Mouse (Mus musculus) kidney, postnatal 36 days (tissue): Measurements from ENCODE around the gene Rps18.
"Not testable (repeated sequence)": the region's sequence is repeated elsewhere in the genome, so short reads cannot be mapped to it uniquely, and the experiment has no call there.

Experiments used
- DNase-seq, 2 experiments: peaks; one replicate each; pipeline ENCODE4 v3.0.0; 2021 to 2022; ENCODE audit warnings: mixed read lengths in 2 of 2

Rps18 gene

DNA sequence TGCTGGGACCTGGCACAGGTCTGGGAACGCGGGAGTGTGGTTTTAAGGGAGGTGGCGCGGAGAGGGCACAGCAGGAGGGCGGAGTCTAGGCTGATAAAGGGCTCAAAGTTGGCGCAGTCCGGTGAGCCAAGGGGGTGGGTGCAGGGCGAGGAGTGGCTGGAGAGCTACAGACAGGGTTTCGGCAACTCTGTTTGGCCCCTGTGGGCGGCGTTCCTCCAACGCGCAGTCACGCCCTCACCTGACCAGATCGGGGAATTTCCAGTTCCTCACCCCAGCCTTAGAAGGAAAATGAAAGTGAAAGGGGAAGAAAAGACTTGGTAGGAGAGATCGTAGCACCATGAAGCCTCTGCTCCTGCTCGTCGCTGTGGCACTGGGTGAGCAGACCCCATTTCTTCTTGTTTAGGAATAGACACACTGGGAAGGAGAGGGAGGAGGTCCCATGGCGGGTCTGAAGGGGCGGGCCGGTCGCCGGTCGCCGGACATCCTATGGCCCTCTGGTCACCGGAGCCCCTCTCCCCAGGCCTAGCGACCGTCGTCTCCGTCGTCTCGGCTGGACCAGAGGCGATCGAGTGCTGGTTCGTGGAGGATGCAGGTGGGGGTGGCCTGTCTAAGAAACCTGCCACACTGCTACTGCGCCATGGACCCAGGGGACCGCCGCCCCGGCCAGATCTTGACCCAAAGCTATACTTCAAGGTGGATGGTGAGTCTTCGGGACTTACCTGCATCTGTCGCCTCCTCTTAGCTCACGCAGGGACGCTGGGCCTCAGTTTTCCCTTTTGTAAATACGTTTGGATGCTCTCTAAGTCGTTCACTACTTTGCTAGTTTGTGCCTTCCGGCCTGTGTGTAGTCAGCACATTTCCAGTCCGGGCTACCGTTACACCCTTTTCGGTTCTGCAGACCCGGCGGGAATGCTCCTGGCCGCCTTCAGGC is 36.2 kb downstream of the Rps18 start:
- DNase-seq, result peak; percentile 91

GRCm38 (mm10) chr17:33918293-33919203 is 37.3 kb downstream of the Rps18 start:
- peak in 1 of 2 experiments; percentile 43 for DNase-seq

DNA sequence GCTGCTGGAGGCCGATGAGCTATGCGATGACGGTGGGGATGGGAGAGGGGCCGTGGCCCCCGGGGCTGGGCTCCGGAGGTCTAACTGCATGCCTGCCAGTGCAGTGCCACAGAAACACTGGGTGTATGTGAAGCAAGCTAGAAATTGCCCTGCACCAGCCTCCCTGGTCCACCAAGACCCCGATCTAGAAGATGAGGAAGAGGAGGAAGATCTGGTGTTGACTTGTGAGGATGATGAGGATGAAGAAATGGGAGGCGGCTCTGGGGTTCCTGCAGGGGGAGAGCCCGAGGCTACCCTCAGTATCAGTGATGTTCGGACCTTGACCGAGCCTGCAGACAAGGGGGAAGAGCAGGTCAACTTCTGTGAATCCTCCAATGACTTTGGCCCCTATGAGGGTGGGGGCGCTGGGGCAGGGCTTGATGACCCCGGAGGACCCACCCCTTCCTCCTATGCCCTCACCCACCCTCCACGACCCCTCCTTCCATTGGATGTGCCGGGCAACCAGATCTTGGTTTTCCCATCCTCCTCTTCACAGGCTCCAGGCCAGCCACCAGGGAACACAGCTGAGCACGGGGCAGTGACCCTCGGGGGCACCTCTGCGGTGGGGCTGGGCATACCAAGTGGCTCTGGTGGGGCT is 38.0 kb downstream of the Rps18 start:
- DNase-seq, result no peak

DNA sequence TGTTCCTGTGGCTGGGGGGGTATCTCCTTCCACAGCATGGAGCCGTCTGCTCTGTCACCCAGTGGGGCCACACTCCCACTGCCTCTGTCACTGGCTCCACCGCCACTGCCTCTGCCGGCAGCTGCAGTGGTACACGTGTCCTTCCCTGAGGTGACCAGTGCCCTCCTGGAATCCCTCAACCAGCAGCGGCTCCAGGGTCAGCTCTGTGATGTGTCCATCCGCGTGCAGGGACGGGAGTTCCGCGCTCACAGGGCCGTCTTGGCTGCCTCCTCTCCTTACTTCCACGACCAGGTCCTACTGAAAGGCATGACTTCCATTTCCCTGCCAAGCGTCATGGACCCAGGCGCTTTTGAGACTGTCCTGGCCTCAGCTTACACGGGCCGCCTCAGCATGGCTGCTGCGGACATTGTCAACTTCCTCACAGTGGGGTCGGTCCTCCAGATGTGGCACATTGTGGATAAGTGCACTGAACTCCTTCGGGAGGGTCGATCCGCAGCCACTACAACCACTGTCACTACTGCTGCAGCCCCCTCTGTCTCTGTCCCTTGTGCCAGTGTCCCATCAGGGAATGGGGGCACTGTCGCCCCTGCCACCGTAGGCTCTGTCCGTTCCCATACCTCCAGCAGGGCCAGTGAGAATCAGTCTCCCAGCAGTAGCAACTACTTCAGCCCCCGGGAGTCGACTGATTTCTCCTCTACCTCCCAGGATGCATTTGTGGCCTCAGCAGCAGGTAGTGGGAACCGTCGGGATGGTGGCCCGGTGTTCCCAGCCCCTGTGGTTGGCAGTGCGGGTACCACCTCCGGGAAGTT is 38.8 kb downstream of the Rps18 start:
- peak in 1 of 2 experiments; percentile 24 for DNase-seq

DNA sequence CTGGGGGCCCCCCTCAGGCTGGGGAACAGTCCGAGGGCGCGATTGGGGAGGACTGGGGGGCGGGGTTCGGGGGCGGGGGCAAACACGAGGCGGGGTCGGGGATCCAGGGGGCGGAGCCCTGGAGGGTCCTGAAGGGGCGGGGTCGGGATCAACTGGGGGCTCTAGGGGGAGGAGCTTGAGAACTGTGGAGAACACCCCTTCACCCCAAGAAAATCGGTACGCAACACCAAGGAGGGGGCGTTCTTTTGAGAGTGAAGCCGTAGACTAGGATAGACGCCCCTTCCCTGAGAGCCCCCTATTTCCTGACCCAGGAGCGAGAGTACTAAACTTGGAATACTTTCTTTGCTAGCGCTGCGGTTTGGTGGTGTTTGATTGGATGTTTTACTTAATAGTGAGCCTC is 39.5 kb downstream of the Rps18 start:
- DNase-seq, result peak in 1 of 2 experiments; percentile 39

GRCm38 (mm10) chr17:33915671-33916250 is 40.0 kb downstream of the Rps18 start, which contains the start of the genes Tapbp and Zbtb22:
Tapbp (plus strand) TSS chr17:33915899.
Zbtb22 (plus strand) TSS chr17:33915904.
- peak; percentile 99 for DNase-seq

DNA sequence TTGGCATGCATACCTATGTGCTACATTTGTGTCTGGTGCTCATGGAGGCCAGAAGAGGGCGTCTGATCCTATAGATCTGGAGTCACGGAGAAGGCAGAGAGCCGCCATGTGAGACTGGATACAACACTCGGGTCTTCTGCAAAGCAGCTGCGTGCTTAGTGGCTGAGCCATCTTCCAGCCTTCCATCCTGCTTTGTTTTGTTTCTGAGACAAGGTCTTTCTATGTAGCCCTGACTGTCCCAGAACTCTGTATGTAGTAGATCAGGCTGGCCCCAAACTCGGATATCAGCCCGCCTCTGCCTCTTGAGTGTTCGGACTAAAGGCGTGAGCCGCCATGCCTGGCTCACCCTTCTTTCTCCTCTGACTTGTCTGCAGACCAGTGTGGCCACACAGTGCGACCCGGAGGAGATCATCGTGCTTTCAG is 40.8 kb downstream of the Rps18 start:
- no peak for DNase-seq

GRCm38 (mm10) chr17:33913905-33914304 is 41.9 kb downstream of the Rps18 start:
- no peak for DNase-seq

GRCm38 (mm10) chr17:33913264-33913663 is 42.5 kb downstream of the Rps18 start:
- no peak for DNase-seq

DNA sequence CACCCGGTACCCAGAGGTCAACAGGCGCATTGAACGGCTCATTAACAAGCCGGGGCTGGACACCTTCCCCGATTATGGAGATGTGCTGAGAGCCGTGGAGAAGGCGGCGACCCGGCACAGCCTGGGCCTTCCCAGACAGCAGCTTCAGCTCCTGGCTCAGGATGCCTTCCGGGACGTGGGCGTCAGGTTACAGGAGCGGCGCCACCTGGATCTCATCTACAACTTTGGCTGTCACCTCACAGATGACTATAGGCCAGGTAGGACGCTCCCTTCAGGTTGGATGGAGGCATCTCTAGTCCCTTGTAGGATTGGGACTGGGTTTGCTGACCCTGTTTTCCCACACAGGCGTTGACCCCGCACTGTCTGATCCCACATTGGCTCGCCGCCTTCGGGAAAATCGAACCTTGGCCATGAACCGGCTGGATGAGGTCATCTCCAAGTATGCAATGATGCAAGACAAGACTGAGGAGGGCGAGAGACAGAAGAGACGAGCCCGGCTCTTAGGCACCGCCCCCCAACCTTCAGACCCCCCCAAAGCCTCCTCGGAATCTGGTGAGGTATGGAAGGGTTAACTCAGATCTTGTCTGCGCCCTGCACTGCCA is 43.9 kb downstream of the Rps18 start:
- DNase-seq, result peak in 1 of 2 experiments; percentile 56

DNA sequence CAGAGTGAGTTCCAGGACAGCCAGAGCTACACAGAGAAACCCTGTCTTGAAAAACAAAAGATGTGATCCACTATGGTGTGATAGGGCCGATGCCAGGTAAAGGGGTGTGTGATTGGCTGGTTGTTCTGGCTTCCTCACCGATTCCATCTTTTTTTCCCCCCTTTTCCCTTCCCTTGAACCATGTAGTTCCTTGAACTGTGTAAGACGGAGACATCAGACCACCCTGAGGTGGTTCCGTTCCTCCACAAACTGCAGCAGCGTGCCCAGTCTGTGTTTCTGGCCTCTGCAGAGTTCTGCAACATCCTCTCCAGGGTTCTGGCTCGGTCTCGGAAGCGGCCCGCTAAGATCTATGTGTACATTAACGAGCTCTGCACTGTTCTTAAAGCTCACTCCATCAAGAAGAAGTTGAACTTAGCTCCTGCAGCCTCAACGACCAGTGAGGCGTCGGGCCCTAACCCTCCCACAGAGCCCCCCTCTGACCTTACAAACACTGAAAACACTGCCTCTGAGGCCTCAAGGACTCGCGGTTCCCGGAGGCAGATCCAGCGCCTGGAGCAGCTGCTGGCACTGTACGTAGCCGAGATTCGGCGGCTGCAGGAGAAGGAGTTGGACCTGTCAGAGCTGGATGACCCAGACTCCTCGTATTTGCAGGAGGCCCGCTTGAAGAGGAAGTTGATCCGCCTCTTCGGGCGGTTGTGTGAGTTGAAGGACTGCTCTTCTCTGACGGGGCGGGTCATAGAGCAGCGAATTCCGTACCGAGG is 44.6 kb downstream of the Rps18 start:
- DNase-seq, result no peak

DNA sequence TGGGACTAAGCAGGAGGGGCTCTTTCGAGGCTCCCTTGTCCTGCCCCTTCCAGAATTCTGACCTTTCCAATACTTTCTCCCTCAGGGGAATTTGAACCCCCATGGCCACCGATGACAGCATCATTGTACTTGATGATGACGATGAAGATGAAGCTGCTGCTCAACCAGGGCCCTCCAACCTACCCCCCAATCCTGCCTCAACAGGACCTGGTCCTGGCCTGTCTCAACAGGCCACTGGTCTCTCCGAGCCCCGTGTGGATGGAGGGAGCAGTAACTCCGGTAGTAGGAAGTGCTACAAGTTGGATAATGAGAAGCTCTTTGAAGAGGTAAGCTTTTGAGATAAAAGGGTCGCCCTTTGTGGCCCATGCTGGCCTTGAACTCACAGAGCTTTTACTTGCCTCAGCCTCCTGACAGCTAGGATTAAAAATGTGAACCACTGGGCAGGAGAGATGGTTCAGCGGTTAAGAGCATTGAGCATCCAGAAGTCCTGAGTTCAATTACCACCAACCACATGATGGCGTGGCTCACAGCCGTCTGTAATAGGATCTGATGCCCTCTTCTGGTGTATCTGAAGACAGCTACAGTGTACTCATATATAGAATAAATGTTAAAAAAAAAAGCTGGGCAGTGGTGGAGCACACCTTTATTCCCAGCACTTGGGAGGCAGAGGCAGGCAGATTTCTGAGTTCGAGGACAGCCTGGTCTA is 45.3 kb downstream of the Rps18 start:
- no peak for DNase-seq

GRCm38 (mm10) chr17:33909869-33910250 is 45.9 kb downstream of the Rps18 start:
- DNase-seq, result peak; percentile 60 to 74

DNA sequence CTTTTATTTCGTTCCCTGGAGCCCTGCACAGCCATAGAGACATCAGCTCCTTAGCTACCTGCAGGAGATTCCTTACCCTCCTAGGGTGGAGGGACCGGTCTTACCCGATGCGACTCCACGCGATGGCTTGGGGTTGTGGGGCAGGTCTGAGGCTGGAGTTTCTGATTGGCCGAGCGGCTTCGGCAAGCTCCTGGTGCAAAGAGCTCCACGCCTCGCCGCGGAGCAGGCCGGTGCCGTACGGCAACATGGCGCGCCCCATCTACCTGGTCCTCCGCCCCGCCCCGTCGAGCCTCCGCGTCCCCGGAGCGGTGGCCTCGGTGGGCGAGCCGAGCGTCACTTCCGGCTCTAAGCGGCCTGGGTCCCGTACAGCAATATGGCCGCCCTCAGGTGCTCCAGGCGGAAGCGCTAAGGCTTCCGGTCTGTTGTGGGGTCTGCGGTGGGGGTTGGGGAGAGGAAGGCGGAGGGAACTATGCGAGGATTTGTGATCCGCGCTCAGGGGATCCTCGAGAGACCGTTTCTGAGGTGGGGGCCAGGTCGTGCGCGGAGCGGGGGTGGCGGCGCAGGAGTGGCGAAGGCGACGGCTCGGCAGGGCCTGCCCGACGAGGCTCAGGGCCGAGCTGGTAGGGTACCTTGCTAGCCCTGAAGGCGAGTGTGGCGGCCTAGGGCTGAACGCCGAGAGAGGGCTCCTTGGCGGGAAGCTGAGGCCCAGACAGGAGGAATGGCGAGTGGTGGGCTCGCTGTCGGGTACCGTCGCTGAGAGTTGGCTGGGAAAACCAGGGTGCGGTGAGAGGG is 46.5 kb downstream of the Rps18 start, which contains the start of gene Daxx:
Gene Daxx (plus strand): TSS at position 338 of the 792 bp plus-strand sequence.
- DNase-seq, result peak; percentile 99 to 100

DNA sequence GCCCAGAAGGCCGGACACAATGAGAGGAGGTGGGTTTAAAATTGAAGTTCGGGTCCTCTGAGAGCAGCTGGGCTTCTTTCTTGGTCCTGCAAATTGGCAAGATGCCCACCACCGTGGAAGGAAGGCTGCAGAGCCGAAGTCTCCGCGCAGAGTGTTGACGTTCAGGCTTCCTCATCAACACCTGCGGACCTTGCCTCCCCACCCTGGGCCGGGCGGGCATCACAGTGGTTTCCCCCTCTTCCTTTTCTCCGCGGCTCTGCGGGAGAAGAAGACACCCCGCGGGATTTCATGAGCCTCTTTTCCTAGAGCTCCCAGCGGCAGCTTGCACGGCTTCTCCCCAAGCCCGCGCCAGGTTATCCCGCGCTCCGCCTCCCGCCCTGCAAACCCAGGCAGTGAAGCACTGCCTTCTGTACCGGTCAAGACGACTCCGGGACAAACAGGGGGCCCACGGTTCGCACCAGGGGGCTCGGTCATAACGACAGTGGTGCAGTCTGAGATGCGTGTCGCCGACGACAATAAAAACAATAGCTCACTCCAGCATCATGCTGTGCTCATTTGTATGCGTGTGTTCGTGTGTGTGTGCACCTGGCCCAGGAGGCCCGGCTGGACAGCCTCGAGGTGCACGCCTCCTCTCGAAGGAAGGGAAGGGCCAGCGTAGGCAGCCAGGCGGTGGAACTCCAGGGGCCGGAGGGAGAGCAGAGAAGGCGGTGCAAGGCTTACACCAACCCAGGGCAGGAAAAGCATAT is 47.3 kb downstream of the Rps18 start:
- peak; percentile 34 to 72 for DNase-seq

DNA sequence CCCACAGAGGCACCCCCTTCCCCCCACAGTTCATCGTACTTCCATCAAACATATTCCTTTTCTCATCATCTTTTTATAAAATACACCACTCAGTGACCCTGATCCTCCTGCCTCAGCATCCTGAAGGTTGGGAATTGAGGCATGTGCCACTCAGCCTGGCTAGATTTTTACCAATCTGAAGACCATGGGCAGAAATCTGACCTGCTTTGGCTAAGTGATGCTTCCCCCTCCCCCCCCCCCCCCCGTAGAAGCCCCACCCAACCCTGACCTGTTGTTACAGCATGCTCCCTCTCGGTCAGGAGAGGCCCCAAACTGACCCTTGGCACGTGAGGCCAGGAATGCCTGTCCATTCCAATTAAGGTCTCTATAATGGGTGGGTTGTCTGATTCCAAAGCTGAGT is 51.0 kb downstream of the Rps18 start, which contains the start of gene Platr17:
Gene Platr17 (plus strand): TSS at position 301 of the 400 bp plus-strand sequence.
- DNase-seq, result not testable (repeated sequence)

DNA sequence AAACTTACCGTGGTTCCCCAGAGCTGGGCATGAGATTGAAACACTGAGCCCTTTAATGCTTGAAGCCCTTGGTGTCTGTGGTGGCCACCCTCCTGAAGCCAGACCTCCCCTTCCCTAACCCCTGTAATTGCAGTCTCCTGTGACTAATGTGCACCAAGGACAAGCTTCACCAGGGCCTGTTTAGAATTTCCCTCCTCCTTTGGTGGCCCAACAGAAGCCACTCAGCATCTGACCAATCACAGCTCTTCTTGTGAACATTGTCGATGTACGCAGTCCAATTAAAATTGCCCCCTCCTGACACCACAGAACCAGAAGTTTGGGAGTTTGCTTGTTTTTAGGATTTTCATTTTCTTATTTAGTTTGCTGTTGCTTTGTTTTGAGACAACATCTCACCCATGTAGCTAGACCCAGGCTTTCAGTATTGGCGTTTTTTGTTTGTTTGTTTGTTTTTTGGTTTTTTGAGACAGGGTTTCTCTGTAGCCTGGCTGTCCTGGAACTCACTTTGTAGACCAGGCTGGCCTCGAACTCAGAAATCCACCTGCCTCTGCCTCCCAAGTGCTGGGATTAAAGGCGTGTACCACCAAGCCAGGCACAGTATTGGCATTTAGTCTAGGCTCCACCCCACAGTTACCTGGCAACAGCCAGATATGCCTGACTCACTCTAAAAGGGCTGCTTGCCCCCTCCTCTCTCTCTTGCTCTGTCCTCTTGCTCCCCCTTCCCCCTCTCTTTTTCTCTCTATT is 51.7 kb downstream of the Rps18 start:
- not testable (repeated sequence) for DNase-seq
